Mouse (Mus musculus) G1E-ER4 (cell line): Measurements from ENCODE around the gene Capn9. TPM values are rescaled to one million over a fixed set of nuclear protein-coding genes. Genes with fewer than 3 reads are reported as not detected.

ENCODE experiments used
- GATA1 ChIP-seq: IDR thresholded peaks from one replicate; pipeline ENCODE4 v1.8.0; 2012; ENCODE audit warnings: low read length, inconsistent platforms
- polyA plus RNA-seq: library from polyadenylated mRNA; stranded (reverse); fragments of >175 nt; gene quantifications from 2 replicates; pipeline ENCODE4 v1.2.3, GENCODE M21; 2012

Gene Capn9
- polyA plus RNA-seq, 1 experiment, result not detected

DNA sequence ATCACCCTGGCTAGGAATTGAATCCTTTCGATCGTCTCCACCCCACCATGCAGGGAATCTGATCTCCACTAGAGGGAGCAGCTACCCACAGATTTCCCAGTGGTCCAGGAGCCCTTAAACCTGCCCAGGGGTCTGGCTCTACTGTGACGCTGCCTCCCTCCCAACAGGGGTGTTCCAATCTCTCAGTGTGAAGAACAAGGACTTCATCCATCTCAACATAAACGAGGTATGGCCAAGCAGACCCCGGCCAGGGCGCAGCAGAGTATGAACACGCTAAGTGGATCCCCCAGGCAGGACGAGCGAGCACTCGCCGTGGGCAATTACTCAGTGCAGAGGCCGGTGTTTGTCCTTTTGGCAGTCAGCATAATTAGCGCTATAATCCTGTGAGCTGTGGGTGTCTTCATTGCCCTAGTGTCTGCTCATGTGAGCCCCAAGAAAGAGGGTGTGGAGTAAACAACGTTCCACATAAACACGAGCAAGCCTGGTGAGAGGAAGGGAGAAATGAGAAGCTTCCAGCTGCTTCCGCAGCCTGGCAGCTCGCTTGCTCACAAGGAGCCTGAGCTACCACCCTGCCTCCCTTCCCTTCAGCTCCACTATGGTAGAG is 41.5 kb downstream of the Capn9 start:
- TF ChIP-seq GATA1, result no peak

GRCm38 (mm10) chr8:124618252-124618651 is 42.3 kb downstream of the Capn9 start:
- TF ChIP-seq GATA1, result no peak

GRCm38 (mm10) chr8:124621255-124621654 is 45.3 kb downstream of the Capn9 start:
- TF ChIP-seq GATA1, result no peak

DNA sequence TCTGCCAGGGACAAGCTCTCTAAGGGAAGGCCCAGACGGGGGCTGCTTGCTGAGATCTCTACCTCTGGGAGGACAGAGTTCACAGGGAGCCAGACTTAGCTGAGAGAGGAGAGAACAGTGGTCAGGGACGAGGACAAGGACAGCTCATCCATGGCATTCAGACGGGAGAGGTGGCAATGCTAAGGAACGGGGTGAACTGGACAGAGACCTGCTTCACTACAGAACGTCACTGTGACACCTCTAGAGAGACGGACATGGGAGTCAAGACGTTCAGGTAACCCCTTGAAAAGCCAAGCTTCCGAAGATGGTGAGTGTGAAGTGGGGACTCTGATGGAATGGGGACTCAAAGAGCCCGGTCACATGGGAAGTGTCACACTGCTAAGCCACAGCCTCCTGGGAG is 50.3 kb downstream of the Capn9 start:
- no peak for TF ChIP-seq GATA1

DNA sequence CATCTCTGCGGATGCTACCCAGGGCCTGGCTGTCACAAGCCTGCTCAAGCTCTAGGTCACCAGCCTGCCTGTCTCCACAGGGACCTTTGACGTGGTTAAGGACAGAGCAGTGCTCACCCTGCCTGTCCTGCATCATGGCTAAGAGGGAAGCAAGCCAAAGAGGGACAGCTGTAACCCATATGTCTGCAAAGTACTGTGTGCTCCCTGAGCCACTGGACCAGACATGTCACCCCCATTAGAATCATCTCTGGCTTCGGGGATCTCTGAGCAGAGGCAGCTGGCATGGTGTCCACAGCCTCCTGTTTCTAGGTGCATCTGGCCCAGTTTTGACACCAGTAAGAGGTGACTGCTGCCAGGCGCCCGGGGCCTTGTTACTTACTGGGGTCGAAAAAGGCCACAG is 54.6 kb downstream of the Capn9 start:
- no peak for TF ChIP-seq GATA1

- TF ChIP-seq GATA1, result no peak
Measured at GRCm38 (mm10) chr8:124630891-124631290, 55.0 kb downstream of the Capn9 start.

- TF ChIP-seq GATA1, result no peak
Measured at GRCm38 (mm10) chr8:124631966-124632365, 56.1 kb downstream of the Capn9 start.

DNA sequence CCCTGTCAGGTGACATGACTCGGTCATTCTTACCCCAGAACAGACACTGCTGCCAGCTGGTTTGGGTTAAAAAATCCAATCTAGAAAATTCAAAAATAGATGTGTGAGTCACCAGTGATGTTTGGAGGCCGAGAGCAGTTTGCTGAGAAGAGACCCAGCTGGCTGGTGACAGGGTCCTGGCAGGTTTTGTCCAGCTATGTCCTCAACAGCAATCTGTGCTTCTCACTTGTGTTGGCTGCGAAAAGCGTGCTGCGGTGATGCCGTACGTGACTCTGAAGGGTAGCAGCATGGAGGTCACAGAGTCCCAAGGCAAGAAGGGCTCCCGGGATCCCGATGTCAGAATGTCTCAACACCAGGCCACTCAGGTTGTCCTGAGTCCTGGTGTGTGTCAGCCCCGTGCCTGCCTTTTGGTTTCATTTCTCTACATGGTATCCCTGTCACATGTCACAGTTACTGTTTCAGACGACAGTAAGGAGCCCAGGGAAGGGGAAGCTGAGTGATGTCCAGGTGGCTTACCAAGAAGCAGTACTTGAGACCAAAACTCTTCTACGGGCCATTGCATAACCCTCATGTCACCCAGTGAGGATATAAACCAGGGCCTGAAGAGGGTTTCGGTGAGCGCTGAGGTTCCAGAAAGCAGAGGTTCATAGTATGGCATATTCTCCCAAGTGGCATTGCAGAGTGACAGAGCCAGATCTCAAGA is 57.2 kb downstream of the Capn9 start:
- TF ChIP-seq GATA1, result no peak

DNA sequence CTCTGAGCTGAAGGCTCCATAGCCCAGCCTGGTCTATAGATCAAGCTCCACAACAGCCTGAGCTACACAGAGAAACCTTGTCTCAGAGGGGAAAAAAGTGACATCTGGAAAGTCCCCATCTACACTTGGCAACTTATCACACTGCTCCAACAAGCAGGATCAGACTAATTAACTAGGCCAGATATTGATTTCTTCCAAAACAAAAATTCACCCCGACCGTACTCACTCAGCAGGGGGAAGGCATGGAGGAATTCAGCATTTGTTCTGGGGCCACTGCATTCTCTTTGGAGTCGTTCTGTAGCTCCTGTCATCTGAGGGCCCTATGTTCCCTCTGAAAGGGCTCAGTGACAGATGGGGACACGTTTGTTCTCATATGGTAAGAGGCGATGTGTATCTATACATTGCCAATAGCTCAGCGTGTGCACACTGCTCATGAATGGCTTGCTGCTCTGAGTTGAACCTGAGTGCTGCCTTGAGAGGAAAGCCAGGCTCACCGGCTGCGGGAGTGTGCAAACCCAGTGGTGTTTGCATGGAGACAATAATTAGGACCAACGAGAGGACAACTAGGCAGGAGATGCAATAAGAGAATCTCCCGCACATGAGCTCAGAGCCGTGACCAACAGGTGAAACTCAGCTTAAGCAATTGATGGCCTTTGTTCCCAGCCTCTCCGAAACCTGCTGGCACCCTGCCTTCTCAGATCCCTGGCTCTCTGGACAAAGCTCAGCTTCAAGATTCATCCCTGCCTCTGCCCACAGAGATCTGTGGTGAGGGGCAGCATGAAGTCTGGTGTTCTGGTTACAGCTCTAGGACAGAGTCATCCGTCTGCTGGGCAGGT is 58.7 kb downstream of the Capn9 start:
- TF ChIP-seq GATA1, result no peak

- TF ChIP-seq GATA1, result no peak
Measured at GRCm38 (mm10) chr8:124635247-124635502, 59.3 kb downstream of the Capn9 start.

GRCm38 (mm10) chr8:124641599-124641998 is 65.7 kb downstream of the Capn9 start:
- TF ChIP-seq GATA1, result no peak

DNA sequence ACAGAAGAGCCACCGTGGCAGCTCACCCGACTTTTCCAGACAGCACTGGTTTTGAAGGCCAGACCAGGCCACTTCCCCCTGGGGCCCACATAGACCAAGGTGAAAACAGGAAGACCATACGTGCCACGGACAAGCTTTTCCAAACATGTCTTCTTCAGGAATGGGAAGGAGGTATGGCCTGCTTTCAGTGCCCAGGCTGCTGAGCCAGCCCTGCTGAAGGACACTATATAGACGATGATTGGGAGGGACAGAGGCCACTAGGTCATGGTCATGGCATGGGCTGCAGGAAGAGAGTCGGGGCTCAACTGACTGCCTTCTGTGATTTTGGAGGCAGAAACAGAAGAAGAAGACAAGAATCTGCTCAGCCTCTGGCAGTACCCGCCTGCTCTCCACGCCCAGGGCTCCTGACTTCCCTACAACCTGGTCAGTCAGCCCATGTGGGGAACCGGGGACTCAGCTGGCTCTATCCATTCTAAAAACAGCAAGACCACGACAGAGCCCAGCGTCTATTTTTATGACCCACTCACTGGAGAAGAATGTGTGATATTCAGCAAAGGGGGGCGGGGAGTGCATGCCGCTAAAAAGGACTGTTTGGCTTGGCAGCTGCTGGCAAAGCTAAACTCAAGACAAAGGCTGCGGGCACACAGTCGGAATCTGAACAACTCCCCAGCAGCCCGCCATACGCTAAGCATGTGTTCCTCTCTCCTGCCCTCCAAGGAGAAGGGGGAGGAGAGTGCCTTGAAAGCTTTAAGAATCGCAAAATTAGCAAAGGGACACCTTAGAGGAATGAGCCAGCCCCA is 67.8 kb downstream of the Capn9 start:
- no peak for TF ChIP-seq GATA1

- no peak for TF ChIP-seq GATA1
Measured at GRCm38 (mm10) chr8:124648311-124648710, 72.4 kb downstream of the Capn9 start.

DNA sequence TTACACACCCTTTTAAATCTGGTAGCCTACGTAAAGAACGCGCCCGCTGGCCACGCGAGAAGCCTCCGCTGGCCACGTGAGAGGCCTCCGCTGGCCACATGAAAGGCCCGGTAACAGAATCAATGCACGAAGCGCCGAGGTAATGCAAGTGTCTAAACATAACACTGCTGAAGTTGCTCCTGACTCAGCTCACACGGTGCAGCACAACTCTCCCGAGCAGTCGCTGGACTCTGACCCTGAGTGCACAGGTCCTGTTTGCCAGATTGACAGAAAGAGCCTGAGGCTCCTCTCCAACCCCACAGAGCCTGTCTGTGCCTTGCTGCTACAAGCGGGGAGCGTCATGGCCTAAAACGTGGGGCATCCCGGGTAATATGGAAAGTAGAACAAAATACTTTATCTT is 75.9 kb downstream of the Capn9 start:
- no peak for TF ChIP-seq GATA1

DNA sequence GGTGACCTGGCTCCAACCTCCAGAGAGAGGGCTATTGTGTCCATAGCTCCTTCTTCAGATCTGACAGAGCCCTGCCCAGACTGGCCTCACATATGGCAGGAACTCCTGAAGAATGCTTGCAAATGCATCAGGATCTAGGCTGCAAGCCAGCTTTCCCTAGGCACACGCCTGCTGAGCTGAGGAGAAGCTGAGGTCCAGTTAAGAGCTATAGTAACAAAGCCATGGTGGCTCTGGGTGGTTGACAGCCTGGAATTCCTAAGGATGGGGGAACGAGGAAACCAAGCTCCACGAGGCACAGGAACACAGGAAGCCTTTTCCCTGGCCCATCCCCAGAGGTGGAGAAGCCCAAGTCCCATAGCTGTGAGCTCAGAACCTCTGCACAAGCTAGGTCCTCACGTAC is 76.6 kb downstream of the Capn9 start:
- TF ChIP-seq GATA1, result no peak
